Mouse (Mus musculus) thymus, adult 2 months (tissue): ENCODE data around the gene Narf.

ENCODE experiments used
- CTCF ChIP-seq: fragments of 200-500 bp; IDR thresholded peaks from 2 replicates; pipeline ENCODE4 v1.5.1; 2012; ENCODE audit warnings: mild to moderate bottlenecking, control low read depth, low read length, moderate library complexity, borderline replicate concordance; ENCODE audit not compliant: control insufficient read depth, poor library complexity, insufficient read depth; ENCODE audit errors: extremely low read depth
- POLR2A ChIP-seq: fragments of 200-500 bp; IDR thresholded peaks from 2 replicates; pipeline ENCODE4 v1.6.1; 2012; ENCODE audit warnings: mild to moderate bottlenecking, low read length, control low read depth, moderate library complexity; ENCODE audit not compliant: control insufficient read depth, poor library complexity, insufficient read depth; ENCODE audit errors: extremely low read depth

DNA sequence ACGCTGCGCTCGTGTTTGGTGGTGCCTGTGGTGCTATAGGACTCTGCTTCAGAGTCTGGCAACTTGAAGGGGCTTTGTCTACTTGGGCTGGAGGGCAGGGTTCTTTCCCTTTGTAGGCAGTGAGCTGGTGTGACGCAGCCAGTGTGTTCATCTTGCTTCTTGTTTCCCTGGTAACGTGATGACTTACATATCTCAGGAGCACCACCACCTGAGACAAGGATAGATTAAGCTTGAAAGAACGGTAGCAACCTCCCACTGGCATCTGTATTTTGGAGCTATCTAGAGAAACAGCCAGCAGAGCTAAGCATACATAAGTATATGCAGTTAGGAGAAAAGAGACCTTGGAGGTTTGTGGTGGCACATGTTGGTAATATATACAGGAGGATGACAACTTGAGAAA is 68.3 kb downstream of the Narf start:
- TF ChIP-seq CTCF (no peak), POLR2A (no peak)
